Mouse (Mus musculus) spleen, embryonic (tissue): ENCODE measurements around the gene Tjp1.

Source experiments
- CTCF ChIA-PET: fragments of 350-600 bp; sonication (Branson Sonifier 250); formaldehyde crosslinking; loops from one replicate; lab custom pipeline; 2022; lab: Charles Lee

Tjp1 gene

GRCm38 (mm10) chr7:65527071-65528007, at the start of gene Tjp1:
TSS of gene Tjp1 (minus strand) at chr7:65527781.
- CTCF ChIA-PET = no interaction called here

DNA sequence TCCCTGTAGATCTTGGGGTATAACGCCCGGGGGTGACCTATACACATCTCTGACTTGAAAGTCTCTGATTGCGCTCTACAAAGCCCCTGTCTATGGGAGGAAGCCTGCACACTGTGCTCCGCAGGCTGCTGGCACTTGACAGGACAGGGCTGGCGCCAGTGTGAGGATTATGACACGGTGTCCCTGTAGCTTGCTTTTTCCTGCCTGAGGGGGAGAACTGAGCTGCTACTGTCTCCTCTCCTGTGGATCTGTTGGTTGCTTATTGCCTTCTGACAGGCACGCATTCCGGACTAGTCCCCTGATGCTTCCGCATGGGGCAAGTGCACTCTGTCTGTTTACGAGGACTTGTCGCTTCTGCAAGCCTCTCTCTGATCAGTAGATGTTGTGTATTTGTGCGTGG, 49.5 kb upstream of the Tjp1 start:
- CTCF ChIA-PET = no interaction called here

DNA sequence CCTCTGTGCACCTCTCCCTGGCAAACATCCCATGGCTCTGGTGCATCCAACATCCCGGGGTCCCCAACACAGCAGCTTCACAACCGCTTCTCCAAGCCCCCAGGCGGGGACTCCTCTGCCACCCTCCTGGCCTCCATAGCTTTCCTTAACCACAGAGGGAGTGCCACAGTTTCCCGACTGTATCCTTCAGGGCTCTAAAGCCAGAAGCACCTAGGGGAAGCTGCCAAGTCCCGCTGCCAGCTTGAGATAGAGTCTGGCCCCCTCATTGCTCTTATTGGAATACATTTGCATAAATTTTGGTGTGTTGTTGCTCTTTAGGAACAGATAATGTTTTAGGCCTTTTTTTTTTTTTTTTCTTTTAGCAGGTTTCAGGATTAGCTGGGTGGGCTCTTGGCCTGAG, 45.1 kb upstream of the Tjp1 start:
- CTCF ChIA-PET = no interaction called here

GRCm38 (mm10) chr7:65570691-65571090, 43.1 kb upstream of the Tjp1 start:
- CTCF ChIA-PET = no interaction called here

DNA sequence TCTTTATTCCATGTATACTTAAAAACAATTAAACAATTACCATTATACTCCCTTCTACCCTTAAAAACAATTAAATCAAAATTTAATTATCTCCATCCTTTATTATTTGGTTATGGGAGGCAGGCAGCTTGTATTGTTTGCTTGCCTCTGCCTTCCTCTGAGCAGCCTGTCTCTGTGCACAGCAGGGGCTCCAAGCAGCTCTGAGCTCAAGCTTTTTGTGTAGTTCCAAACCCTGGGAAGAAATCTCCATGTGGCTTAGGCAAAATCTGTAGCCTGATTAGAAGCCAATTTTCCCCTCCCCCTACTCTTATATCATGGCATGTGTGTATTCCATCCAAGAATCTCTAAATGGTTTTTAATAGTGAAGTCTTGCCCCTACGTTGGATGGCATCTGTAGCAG, 28.4 kb upstream of the Tjp1 start:
- CTCF ChIA-PET = no interaction called here

DNA sequence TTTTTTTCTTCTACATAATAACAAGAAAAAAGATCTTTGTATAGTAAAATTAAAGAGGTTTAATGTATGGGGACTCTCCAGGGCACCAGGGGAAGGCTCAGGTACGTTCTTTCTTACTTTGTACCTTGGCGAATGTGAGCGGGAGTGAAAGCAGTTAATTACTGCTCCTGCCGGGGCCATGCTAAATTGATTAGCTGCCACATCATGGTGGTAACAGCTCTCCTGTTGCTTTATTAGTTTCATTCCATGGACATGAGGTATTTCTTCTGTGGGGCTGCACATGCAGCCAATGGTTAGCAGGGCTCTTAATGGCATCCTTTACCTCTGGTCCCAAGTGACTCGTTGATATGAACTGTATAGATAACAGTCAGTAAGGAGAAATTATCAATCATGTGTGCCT, 18.2 kb upstream of the Tjp1 start:
- CTCF ChIA-PET = no interaction called here

- CTCF ChIA-PET = no interaction called here
Measured at GRCm38 (mm10) chr7:65532689-65533088, 5.1 kb upstream of the Tjp1 start.

DNA sequence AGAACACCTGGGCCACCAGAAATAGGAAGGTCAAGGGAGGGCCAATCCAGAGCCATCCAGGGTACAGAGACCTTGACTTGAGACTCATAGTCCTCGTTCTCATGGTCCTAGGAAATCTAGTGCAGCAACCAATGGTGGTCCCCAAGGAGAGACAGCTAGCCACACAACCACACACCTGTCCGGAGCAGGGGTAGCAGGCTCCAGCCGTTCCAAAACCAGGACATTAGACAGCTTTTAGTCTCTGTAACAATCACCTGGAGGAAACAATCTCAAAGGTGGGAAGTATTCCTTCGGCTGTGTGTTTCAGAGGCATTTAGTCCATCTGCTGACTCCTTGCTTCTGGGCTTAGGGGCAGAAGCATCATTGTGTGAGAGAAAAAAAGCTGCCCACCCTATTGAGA, 4.5 kb downstream of the Tjp1 start:
- CTCF ChIA-PET = no interaction called here

- CTCF ChIA-PET = no interaction called here
Measured at GRCm38 (mm10) chr7:65522490-65522889, 5.1 kb downstream of the Tjp1 start.

GRCm38 (mm10) chr7:65520622-65521021, 7.0 kb downstream of the Tjp1 start:
- CTCF ChIA-PET = no interaction called here

GRCm38 (mm10) chr7:65519788-65520563, 7.6 kb downstream of the Tjp1 start:
- CTCF ChIA-PET = no interaction called here

DNA sequence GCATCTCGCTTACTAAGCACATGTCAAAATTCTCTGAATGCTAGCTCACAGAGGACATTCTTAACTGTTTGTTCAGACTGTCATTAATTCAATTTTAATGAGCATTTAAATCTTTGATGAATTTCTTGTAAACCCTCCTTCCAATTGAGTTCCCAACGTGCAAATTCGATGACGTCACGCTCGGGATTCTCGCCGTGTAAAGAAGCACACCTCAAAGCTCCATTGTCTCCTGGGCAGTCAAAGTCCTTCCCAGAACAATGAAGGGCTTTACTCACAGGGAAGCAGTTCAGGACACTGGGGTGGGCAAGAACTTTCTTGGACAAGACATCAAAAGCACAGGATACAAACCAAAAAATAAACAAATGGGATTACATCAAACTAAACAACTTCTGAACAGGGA, 10.7 kb downstream of the Tjp1 start:
- CTCF ChIA-PET = interaction anchor here (0.6 kb wide), 1 partner anchor 199 kb away, joined by 5 read pairs; no protein-coding TSS in a partner anchor

- CTCF ChIA-PET = no interaction called here
Measured at GRCm38 (mm10) chr7:65513451-65514179, 14.0 kb downstream of the Tjp1 start.

GRCm38 (mm10) chr7:65509357-65509756, 18.2 kb downstream of the Tjp1 start:
- CTCF ChIA-PET = no interaction called here

DNA sequence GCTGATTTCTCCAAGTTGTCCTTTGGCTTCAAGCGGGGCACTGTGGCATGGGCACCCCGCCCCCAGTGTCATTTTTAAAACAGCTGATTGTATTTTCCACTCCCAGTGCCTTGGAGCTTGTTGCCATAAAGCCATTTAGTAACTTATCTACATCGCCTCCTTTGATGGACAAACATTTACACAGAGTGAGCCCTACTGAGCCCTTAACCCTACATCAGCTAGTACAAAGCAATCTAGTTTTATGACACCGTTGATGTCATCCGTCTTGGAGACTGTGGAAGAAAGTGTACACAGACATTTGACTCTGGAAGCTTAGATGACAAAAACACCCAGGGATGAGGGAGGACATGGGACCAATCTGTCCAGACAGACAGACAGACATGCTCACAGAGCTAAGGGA, 20.2 kb downstream of the Tjp1 start:
- CTCF ChIA-PET = no interaction called here

- CTCF ChIA-PET = no interaction called here
Measured at GRCm38 (mm10) chr7:65502486-65503322, 24.9 kb downstream of the Tjp1 start.

DNA sequence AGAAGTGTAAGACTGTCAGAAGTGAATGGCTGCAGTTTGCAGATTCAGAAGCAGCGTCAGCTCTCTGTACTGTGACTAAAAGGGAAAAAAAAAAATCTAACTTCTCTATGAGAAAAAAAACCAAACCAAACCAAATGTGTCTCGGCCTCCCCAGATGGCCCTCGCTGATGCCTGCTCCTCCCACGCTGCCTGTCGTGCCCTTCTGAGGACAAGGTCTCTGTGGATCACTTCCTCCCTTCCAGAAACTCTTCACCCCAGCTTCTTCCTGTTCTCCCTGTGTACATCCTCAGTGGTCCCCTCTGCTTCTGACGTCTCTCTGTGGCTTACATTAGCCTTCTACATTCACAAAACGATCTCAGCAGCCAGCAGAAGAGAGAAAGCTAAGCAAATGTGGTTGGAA, 26.8 kb downstream of the Tjp1 start:
- CTCF ChIA-PET = no interaction called here

- CTCF ChIA-PET = no interaction called here
Measured at GRCm38 (mm10) chr7:65497733-65498583, 29.6 kb downstream of the Tjp1 start.

- CTCF ChIA-PET = no interaction called here
Measured at GRCm38 (mm10) chr7:65490526-65490925, 37.1 kb downstream of the Tjp1 start.

DNA sequence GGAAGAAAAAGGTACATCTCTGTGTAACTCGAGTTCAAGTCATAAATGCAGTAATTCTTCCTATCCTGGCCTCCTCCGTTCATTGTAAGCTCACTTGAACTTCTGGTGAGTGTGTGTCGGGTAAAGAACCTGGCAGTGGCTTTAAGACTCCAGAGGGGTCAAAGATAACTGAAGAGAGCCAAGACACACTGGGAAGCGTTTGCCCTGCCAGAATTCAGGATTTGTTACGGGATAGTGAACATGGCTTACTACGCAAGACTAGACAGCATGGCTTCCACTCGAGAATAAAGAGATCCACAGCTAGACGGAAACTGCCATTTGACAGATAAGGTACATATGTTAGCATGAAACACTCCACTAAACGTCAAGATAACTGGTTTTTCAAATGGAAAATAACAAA, 37.8 kb downstream of the Tjp1 start:
- CTCF ChIA-PET = no interaction called here
